Mouse (Mus musculus) hematopoietic stem cell, adult 5-6 weeks (primary cell): ENCODE measurements around the gene Cstf2t. TPM values are rescaled to one million over a fixed set of nuclear protein-coding genes. Genes with fewer than 3 reads are reported as not detected.

ENCODE experiments used
- ATAC-seq, 2 experiments: fragments of 125-278 bp in 1 of 2; replicated peaks in 1 of 2; 2 replicates each; pipeline ENCODE4 v1.8.0; 2016 to 2017; ENCODE audit warnings: inconsistent platforms in 2 of 2, mild to moderate bottlenecking in 2 of 2, moderate number of reproducible peaks in 2 of 2, low read depth in 1 of 2, moderate TSS enrichment in 1 of 2; ENCODE audit not compliant: low FRiP score in 2 of 2, poor library complexity in 2 of 2, severe bottlenecking in 2 of 2, insufficient read depth in 1 of 2, low TSS enrichment in 1 of 2
- total RNA-seq: library from RNA; stranded (forward); fragments of 172-1452, 232-1000 nt; gene quantifications from 2 replicates; pipeline ENCODE4 v1.2.3, GENCODE M21; 2017

The Cstf2t gene
- 38.7 and 45.2 TPM in 2 replicates for total RNA-seq

- ATAC-seq, result peak; percentile 99
Measured at GRCm38 (mm10) chr19:31082662-31083429, at the start of gene Cstf2t. Cstf2t (plus strand) TSS chr19:31082837.

GRCm38 (mm10) chr19:31038951-31039350 lies 43.7 kb upstream of the Cstf2t start:
- no peak for ATAC-seq

GRCm38 (mm10) chr19:31040948-31041847 lies 41.4 kb upstream of the Cstf2t start:
- no peak for ATAC-seq

- ATAC-seq, result no peak
Measured at GRCm38 (mm10) chr19:31046601-31047000, 36.0 kb upstream of the Cstf2t start.

GRCm38 (mm10) chr19:31064740-31065139 lies 17.9 kb upstream of the Cstf2t start:
- no peak for ATAC-seq

- ATAC-seq, result no peak
Measured at GRCm38 (mm10) chr19:31065206-31065781, 17.3 kb upstream of the Cstf2t start.

GRCm38 (mm10) chr19:31073959-31074716 lies 8.5 kb upstream of the Cstf2t start:
- ATAC-seq, result no peak

- ATAC-seq, result no peak
Measured at GRCm38 (mm10) chr19:31074717-31075063, 7.9 kb upstream of the Cstf2t start.

- no peak for ATAC-seq
Measured at GRCm38 (mm10) chr19:31076106-31076505, 6.5 kb upstream of the Cstf2t start.

- no peak for ATAC-seq
Measured at GRCm38 (mm10) chr19:31078241-31078640, 4.4 kb upstream of the Cstf2t start.

- ATAC-seq, result no peak; a peak in 1 of 4 replicates
Measured at GRCm38 (mm10) chr19:31082226-31082625, 411 bp upstream of the Cstf2t start.

- no peak for ATAC-seq
Measured at GRCm38 (mm10) chr19:31083761-31084160, 1.1 kb downstream of the Cstf2t start.

GRCm38 (mm10) chr19:31097857-31098256 lies 15.2 kb downstream of the Cstf2t start:
- ATAC-seq, result no peak

GRCm38 (mm10) chr19:31099369-31099768 lies 16.7 kb downstream of the Cstf2t start:
- no peak for ATAC-seq

- ATAC-seq, result no peak
Measured at GRCm38 (mm10) chr19:31104764-31105163, 22.1 kb downstream of the Cstf2t start.

- ATAC-seq, result no peak
Measured at GRCm38 (mm10) chr19:31106036-31106435, 23.4 kb downstream of the Cstf2t start.

GRCm38 (mm10) chr19:31106835-31107554 lies 24.4 kb downstream of the Cstf2t start:
- ATAC-seq, result no peak
